Mouse (Mus musculus) stomach, postnatal 0 days (tissue): ENCODE data around the gene Arhgap24. TPM values are rescaled to one million over a fixed set of nuclear protein-coding genes. Genes with fewer than 3 reads are reported as not detected.
A peak's percentile ranks its signal among the peaks of the same experiment; 100 is the strongest.
"Not testable (repeated sequence)": the region's sequence is repeated elsewhere in the genome, so short reads cannot be mapped to it uniquely, and the experiment has no call there.

Experiments used
- ATAC-seq: fragments of 200-750 bp; cut with Nextera tagmentation; 2 replicates; pipeline ENCODE4 v1.8.0; 2017; ENCODE audit not compliant: low FRiP score, low TSS enrichment
- DNase-seq: peaks from one replicate; pipeline ENCODE4 v3.0.0-alpha.2; 2016; ENCODE audit warnings: low spot score
- H3K27ac ChIP-seq: fragments of 300-500 bp; sonication (generic); replicated peaks from 2 replicates; pipeline ENCODE4 v1.5.1; 2014; ENCODE audit warnings: mild to moderate bottlenecking, control low read depth
- H3K27me3 ChIP-seq: fragments of 300-500 bp; sonication (generic); 2 replicates; pipeline ENCODE4 v1.6.1; 2014; ENCODE audit warnings: low read length; ENCODE audit not compliant: control insufficient read depth, insufficient read depth
- H3K36me3 ChIP-seq: fragments of 300-500 bp; sonication (generic); 2 replicates; pipeline ENCODE4 v1.6.1; 2014; ENCODE audit warnings: low read length, mixed read lengths; ENCODE audit not compliant: control insufficient read depth, insufficient read depth
- H3K4me1 ChIP-seq: fragments of 300-500 bp; sonication (generic); replicated peaks from 2 replicates; pipeline ENCODE4 v1.6.1; 2014; ENCODE audit warnings: antibody characterized with exemption; ENCODE audit not compliant: control insufficient read depth, insufficient read depth
- H3K4me2 ChIP-seq: fragments of 300-500 bp; sonication (generic); replicated peaks from 2 replicates; pipeline ENCODE4 v1.6.1; 2014; ENCODE audit warnings: low read depth, mild to moderate bottlenecking, control low read depth, moderate library complexity
- H3K4me3 ChIP-seq: fragments of 300-500 bp; sonication (generic); 2 replicates; pipeline ENCODE4 v1.5.1; 2014; ENCODE audit warnings: low read depth, low read length, control low read depth
- H3K9ac ChIP-seq: fragments of 300-500 bp; sonication (generic); 2 replicates; pipeline ENCODE4 v1.6.1; 2014; ENCODE audit warnings: mild to moderate bottlenecking, low read length, control low read depth, mixed read lengths
- H3K9me3 ChIP-seq: fragments of 300-500 bp; sonication (generic); 2 replicates; pipeline ENCODE4 v1.6.1; 2016; ENCODE audit warnings: low read length; ENCODE audit not compliant: control insufficient read depth
- CTCF ChIP-seq: IDR thresholded peaks from 2 replicates; pipeline ENCODE4 v1.5.1; 2016; ENCODE audit warnings: antibody characterized with exemption, low read depth, mild to moderate bottlenecking, moderate library complexity
- EP300 ChIP-seq: optimal IDR thresholded peaks from 2 replicates; pipeline ENCODE3; 2016; ENCODE audit warnings: antibody characterized with exemption
- WGBS: fragments of 180-500 bp; shearing (Covaris S2); extraction: QIAGEN DNeasy Blood & Tissue Kit; methylation state at CpG from one replicate; pipeline ENCODE4 v1.1.7; 2014; 5-methylcytosine and 5-hydroxymethylcytosine counted together
- polyA plus RNA-seq: library from polyadenylated mRNA; unstranded; fragments of >200 nt; fragmentation: Nextera tagmentation; extraction: Ambion mirVana; gene quantifications from 2 replicates; pipeline ENCODE4 v1.2.1, GENCODE M21; 2015

Gene Arhgap24
- polyA plus RNA-seq, 1 experiment from 2014 or later = 24.5 TPM

DNA sequence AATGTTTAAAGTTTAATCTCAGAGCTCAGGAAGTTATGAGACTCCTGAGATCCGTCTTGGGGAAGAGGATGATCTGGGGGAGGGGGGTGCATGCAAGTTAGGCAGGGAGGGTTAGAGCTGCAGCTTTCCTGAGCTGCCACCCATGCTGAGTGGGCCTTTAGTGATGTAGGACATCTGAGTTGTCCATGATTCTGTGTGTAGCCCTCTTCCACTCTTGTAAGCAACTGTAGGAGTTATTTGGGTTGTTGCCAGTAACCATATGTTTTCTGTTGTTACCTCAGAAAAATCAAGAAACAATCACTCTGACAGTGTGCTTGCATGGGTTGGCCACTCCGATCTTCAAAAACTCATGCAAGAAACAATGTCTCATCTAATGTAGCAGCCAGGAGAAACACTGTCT lies 370.6 kb downstream of the Arhgap24 start:
- 64% methylated on average over 2 of the region's 2 CpGs for WGBS
- Histone ChIP-seq H3K27me3 (no peaks in the 10 kb centered on the region), H3K9ac (no peak overlapping the region), H3K9me3 (no peaks in the 10 kb centered on the region), H3K27ac (no peak overlapping the region), H3K36me3 (no peaks in the 10 kb centered on the region), H3K4me3 (no peak overlapping the region), H3K4me1 (no peaks in the 10 kb centered on the region), H3K4me2 (no peak overlapping the region)
- ATAC-seq = no peak
- no peak for DNase-seq
- TF ChIP-seq EP300 (no peak), CTCF (no peak)

DNA sequence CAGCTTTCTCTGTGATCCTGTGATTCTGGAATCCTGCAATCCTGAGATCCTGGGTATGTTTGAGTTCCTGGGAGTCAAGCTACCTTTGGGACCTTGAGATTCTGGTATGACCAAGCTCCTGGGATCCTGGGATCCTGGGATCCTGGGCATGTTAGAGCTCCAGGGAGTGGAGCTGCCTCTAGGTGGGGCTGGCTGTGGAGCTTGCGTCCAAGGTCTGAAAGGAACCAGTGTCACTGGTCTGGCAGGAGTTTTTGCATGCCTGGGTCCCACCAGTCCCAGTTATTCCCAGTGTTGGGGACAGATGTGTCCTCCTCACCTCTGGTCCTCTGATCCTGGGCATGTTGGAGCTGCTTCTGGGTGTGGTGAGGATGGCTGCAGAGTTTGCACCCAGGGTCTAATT lies 372.6 kb downstream of the Arhgap24 start:
- H3K4me1 ChIP-seq = no peaks in the 10 kb centered on the region
- DNase-seq = no peak
- TF ChIP-seq CTCF (peak; percentile 48), EP300 (no peak)
- H3K27ac ChIP-seq = no peak overlapping the region
- no peak overlapping the region for H3K9ac ChIP-seq
- H3K4me2 ChIP-seq = no peak overlapping the region
- no peaks in the 10 kb centered on the region for H3K36me3 ChIP-seq
- H3K9me3 ChIP-seq = no peaks in the 10 kb centered on the region
- WGBS = 64% methylated on average over 1 of the region's 1 CpGs
- no peak for ATAC-seq
- no peaks in the 10 kb centered on the region for H3K27me3 ChIP-seq
- H3K4me3 ChIP-seq = no peak overlapping the region

GRCm38 (mm10) chr5:102855805-102856204 lies 374.6 kb downstream of the Arhgap24 start:
- ATAC-seq (no peak), DNase-seq (no peak)
- H3K4me3 ChIP-seq = no peak overlapping the region
- H3K4me1 ChIP-seq = no peaks in the 10 kb centered on the region
- WGBS = 39% methylated on average over 10 of the region's 10 CpGs
- TF ChIP-seq CTCF = no peak
- TF ChIP-seq EP300 = no peak
- no peaks in the 10 kb centered on the region for H3K36me3 ChIP-seq
- H3K27me3 ChIP-seq = no peaks in the 10 kb centered on the region
- no peaks in the 10 kb centered on the region for H3K9me3 ChIP-seq
- 0 out of 2 replicates have a peak overlapping the region, but pooled peaks have one; percentile 20 for H3K4me2 ChIP-seq
- no peak overlapping the region for H3K9ac ChIP-seq
- 0 out of 2 replicates have a peak overlapping the region, but pooled peaks have one; percentile 18 for H3K27ac ChIP-seq

DNA sequence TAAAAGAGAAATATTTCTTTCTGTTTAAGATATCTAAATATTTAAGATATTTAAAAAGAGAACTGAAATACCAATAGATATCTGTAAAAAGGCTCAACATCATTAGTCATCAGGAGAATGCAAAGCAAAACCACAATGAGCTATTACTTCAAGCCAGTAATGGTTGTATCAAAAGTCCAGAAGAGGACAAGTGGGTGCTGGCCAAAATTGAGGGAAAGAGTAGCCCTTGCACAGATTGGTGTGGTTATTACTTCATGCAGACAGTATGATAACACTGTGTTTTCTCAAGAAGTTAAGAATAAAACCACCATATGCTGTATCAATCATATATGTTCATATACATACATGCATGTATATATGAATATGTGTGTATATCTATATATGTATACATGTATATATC lies 376.9 kb downstream of the Arhgap24 start:
- Histone ChIP-seq H3K27ac (no peak overlapping the region), H3K9me3 (no peaks in the 10 kb centered on the region), H3K9ac (no peak overlapping the region), H3K4me3 (no peak overlapping the region), H3K4me2 (no peak overlapping the region), H3K36me3 (no peaks in the 10 kb centered on the region), H3K4me1 (no peaks in the 10 kb centered on the region), H3K27me3 (no peaks in the 10 kb centered on the region)
- no peak for TF ChIP-seq EP300
- TF ChIP-seq CTCF = no peak
- ATAC-seq = no peak
- DNase-seq = no peak

- DNase-seq = no peak
- WGBS = 68% methylated on average over 11 of the region's 11 CpGs
These were observed 378.6 kb downstream of the Arhgap24 start for GRCm38 (mm10) chr5:102859749-102860148.

GRCm38 (mm10) chr5:102868196-102868595 lies 387.0 kb downstream of the Arhgap24 start:
- H3K9ac ChIP-seq = no peak overlapping the region
- DNase-seq = no peak
- no peaks in the 10 kb centered on the region for H3K27me3 ChIP-seq
- H3K4me1 ChIP-seq = no peaks in the 10 kb centered on the region
- H3K36me3 ChIP-seq = no peaks in the 10 kb centered on the region
- TF ChIP-seq CTCF (no peak), EP300 (no peak)
- no peak overlapping the region for H3K27ac ChIP-seq
- no peak overlapping the region for H3K4me2 ChIP-seq
- H3K9me3 ChIP-seq = no peaks in the 10 kb centered on the region
- 45% methylated on average over 5 of the region's 5 CpGs for WGBS
- ATAC-seq = no peak
- no peak overlapping the region for H3K4me3 ChIP-seq

More at GRCm38 (mm10) chr5:102859749-102860148, 378.6 kb downstream of the Arhgap24 start:
- Histone ChIP-seq H3K9me3 (no peaks in the 10 kb centered on the region), H3K9ac (no peak overlapping the region), H3K4me3 (no peak overlapping the region), H3K27ac (no peak overlapping the region), H3K4me1 (no peaks in the 10 kb centered on the region), H3K27me3 (no peaks in the 10 kb centered on the region), H3K36me3 (no peaks in the 10 kb centered on the region), H3K4me2 (no peak overlapping the region)
- no peak for ATAC-seq
- TF ChIP-seq CTCF (no peak), EP300 (no peak)

DNA sequence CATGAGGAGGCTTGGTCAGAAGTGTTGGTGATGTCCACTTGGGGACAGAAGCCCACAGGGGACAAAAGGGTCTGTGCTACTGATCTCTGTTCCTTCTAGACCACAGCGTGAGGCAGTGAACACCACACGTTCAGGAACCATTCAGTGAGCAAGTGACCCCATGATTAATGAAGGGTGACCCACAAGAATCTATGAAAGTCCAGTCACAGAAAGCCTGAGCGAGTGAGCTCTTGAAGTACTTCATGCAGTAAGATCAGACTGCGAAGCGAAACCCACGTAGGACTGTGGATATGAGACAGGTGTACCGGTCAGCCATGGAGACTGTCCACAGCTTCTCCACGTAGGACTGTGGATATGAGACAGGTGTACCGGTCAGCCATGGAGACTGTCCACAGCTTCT lies 391.8 kb downstream of the Arhgap24 start:
- not testable (repeated sequence) for H3K4me3 ChIP-seq, DNase-seq, H3K27me3 ChIP-seq, H3K9ac ChIP-seq, H3K4me1 ChIP-seq, H3K27ac ChIP-seq, H3K4me2 ChIP-seq, ATAC-seq, H3K9me3 ChIP-seq, H3K36me3 ChIP-seq
- WGBS = 87% methylated on average over 9 of the region's 9 CpGs
